Mouse (Mus musculus) intestine, embryonic 16.5 days (tissue): ENCODE results near the gene Tjp3. TPM values are rescaled to one million over a fixed set of nuclear protein-coding genes. Genes with fewer than 3 reads are reported as not detected.

Experiments
- ATAC-seq: fragments of 200-750 bp; cut with Nextera tagmentation; 2 replicates; pipeline ENCODE4 v1.8.0; 2017; ENCODE audit warnings: moderate TSS enrichment, moderate library complexity
- H3K27ac ChIP-seq: fragments of 300-500 bp; sonication (generic); 2 replicates; pipeline ENCODE4 v1.5.1; 2014; ENCODE audit warnings: mild to moderate bottlenecking, low read length
- H3K27me3 ChIP-seq: fragments of 300-500 bp; sonication (generic); replicated peaks from 2 replicates; pipeline ENCODE4 v1.6.1; 2014; ENCODE audit warnings: low read length, control low read depth, mixed read lengths; ENCODE audit not compliant: control insufficient read depth, insufficient read depth
- H3K36me3 ChIP-seq: fragments of 300-500 bp; sonication (generic); 2 replicates; pipeline ENCODE4 v1.6.1; 2014; ENCODE audit warnings: low read length, control low read depth; ENCODE audit not compliant: control insufficient read depth, insufficient read depth
- H3K4me1 ChIP-seq: fragments of 300-500 bp; sonication (generic); 2 replicates; pipeline ENCODE4 v1.6.1; 2014; ENCODE audit warnings: low read length, control low read depth, mixed read lengths; ENCODE audit not compliant: control insufficient read depth, insufficient read depth
- H3K4me2 ChIP-seq: fragments of 300-500 bp; sonication (generic); 2 replicates; pipeline ENCODE4 v1.6.1; 2014; ENCODE audit warnings: low read depth, low read length, control low read depth
- H3K4me3 ChIP-seq: fragments of 300-500 bp; sonication (generic); 2 replicates; pipeline ENCODE4 v1.5.1; 2014; ENCODE audit warnings: mild to moderate bottlenecking, low read length
- H3K9ac ChIP-seq: fragments of 300-500 bp; sonication (generic); 2 replicates; pipeline ENCODE4 v1.6.1; 2014; ENCODE audit warnings: low read depth, low read length
- H3K9me3 ChIP-seq: fragments of 300-500 bp; sonication (generic); 2 replicates; pipeline ENCODE4 v1.6.1; 2016; ENCODE audit warnings: low read length, control low read depth; ENCODE audit not compliant: control insufficient read depth
- WGBS: fragments of 180-500 bp; shearing (Covaris S2); extraction: QIAGEN DNeasy Blood & Tissue Kit; methylation state at CpG from one replicate; pipeline ENCODE4 v1.1.7; 2014; 5-methylcytosine and 5-hydroxymethylcytosine counted together
- polyA plus RNA-seq: library from polyadenylated mRNA; unstranded; fragments of >200 nt; fragmentation: Nextera tagmentation; extraction: Ambion mirVana; gene quantifications from 2 replicates; pipeline ENCODE4 v1.2.1, GENCODE M21; 2015

Tjp3 gene
- polyA plus RNA-seq, 1 experiment from 2014 or later, result 53.2 TPM

DNA sequence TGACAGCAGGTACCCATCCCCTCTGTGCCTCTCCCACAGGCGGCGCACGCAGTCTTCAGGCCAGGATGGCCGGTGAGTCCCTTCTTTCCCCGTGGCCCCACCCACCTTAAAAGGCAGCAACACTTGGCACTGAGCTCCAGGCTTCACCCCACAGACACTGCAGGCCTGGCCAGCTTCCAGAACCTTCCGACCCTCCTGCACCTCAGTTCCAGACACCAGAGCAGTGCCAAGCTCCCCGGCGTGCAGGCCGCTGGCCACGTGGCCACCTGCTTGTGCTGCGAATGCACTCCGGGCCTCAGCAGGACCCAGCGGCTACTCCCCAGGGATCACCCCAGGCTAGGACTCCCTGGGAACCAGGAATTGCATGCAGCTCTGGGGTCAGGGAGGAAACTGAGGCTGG is 22.2 kb upstream of the Tjp3 start:
- Histone ChIP-seq H3K4me3 (no peak overlapping the region), H3K27me3 (no peaks in the 10 kb centered on the region), H3K36me3 (peaks cover 24% of the 10 kb centered on the region), H3K9me3 (no peaks in the 10 kb centered on the region), H3K4me2 (no peak overlapping the region), H3K27ac (no peak overlapping the region), H3K9ac (no peak overlapping the region), H3K4me1 (peaks cover 24% of the 10 kb centered on the region)
- no peak for ATAC-seq
- 89% methylated on average over 13 of the region's 13 CpGs for WGBS

DNA sequence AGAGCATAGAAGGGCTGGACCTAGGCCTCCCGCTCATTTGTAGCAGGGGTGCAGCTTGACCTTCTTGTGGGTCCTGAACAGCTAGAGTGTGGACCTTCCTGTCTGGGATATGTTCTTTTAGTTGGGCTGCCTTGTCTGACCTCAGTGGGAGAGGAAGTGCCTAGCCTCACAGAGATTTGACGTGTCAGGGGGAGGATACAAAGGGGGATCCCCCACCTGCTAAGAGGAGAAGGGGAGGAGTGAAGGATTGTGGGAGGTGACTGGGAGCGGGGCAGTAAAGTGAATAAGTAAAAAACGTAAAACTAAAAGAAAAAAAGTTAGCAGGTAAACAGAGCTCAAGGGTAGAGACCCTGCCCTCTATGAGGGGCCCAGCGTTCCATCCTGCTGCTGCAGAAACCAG is 18.2 kb upstream of the Tjp3 start:
- no peaks in the 10 kb centered on the region for H3K9me3 ChIP-seq
- 91% methylated on average over 5 of the region's 5 CpGs for WGBS
- no peak overlapping the region for H3K9ac ChIP-seq
- peaks cover 5% of the 10 kb centered on the region; the same call in 1 of the 2 replicates for H3K4me1 ChIP-seq
- H3K27ac ChIP-seq, result no peak overlapping the region
- H3K4me2 ChIP-seq, result no peak overlapping the region
- no peak for ATAC-seq
- peaks cover 39% of the 10 kb centered on the region for H3K36me3 ChIP-seq
- H3K27me3 ChIP-seq, result no peaks in the 10 kb centered on the region
- H3K4me3 ChIP-seq, result no peak overlapping the region

DNA sequence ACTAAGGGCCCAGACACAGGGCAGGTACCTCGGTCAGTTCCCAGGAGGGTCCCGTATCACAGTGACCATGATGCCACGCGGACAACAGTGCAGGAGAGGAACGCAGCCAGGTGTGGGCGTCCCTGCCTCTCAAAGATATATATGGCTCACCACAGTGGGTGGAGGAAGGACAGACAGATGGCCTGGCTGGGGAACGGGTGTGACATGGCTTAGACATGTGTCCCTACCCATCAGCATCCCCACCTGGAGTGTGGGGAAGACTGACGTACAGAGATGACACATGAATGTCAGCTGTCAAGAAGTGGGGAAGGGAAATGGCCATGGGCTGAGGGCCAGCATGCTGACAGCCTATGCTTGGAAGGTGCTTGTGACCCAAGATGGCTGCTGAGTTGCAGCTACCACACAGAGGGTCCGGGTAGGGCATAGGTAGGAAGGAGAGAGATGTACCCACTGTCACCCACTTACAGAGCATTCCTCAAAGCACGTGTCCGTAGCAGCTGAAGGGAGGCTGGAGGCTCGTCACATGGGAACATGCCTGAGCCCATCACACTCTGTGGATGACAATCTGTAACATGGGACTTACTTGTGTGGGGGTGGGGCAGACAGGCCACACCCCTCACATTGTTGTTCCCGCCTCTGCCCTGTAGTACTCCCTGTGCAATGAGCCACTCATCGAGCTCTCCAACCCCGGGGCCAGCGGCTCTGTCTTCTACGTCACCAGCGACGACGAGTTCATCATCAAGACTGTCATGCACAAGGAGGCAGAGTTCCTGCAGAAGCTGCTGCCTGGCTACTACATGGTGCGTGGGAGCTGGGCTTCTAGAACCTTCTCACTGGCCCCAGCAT is 15.7 kb upstream of the Tjp3 start:
- Histone ChIP-seq H3K36me3 (peaks cover 30% of the 10 kb centered on the region), H3K27ac (no peak overlapping the region), H3K9me3 (no peaks in the 10 kb centered on the region), H3K27me3 (no peaks in the 10 kb centered on the region), H3K4me2 (no peak overlapping the region), H3K4me1 (peaks cover 28% of the 10 kb centered on the region), H3K9ac (no peak overlapping the region), H3K4me3 (no peak overlapping the region)
- 92% methylated on average over 21 of the region's 21 CpGs for WGBS
- ATAC-seq, result no peak

DNA sequence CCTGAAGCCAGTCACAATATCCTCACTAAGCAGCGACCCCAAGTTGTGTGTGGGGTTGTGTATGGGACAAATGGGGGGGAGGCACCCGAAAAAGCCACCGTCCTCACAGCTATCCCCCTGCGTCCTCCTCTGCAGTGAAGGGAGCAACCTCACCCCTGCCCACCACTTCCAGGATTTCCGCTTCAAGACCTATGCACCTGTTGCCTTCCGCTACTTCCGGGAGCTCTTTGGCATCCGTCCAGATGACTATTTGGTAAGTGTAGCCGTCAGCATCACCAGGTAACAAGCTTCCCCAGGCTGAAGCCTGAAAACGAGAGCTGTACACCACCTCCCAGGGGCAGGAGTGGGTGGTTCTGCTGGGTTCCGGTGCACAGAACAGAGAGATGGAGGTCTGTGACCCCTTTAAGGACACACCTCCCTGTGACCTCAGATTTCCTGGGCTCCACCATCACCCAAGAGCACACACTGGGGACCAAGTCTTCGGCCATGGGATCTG is 14.8 kb upstream of the Tjp3 start:
- no peak overlapping the region for H3K27ac ChIP-seq
- WGBS, result 91% methylated on average over 12 of the region's 12 CpGs
- H3K36me3 ChIP-seq, result peaks cover 27% of the 10 kb centered on the region
- H3K9me3 ChIP-seq, result no peaks in the 10 kb centered on the region
- peaks cover 33% of the 10 kb centered on the region for H3K4me1 ChIP-seq
- no peak overlapping the region for H3K4me2 ChIP-seq
- no peak for ATAC-seq
- no peaks in the 10 kb centered on the region for H3K27me3 ChIP-seq
- no peak overlapping the region for H3K9ac ChIP-seq
- no peak overlapping the region for H3K4me3 ChIP-seq

DNA sequence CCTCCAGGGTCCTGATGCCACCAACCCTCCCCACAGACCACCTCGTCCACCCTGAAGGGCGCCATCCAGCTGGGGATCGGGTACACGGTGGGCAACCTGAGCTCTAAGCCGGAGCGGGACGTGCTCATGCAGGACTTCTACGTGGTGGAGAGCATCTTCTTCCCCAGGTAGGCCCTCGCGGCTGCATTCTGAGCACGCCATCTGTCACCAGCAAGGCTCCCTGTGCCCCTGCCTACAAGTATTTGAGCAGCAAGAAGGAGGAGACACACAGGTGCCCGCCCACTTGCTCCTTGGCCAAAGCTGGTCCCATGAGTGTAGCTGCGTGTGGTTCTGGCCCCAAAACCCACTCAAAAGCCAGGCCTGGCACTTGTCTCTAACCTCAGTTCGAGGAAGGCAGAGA is 14.3 kb upstream of the Tjp3 start:
- peaks cover 37% of the 10 kb centered on the region for H3K4me1 ChIP-seq
- H3K36me3 ChIP-seq, result peaks cover 23% of the 10 kb centered on the region
- H3K27ac ChIP-seq, result no peak overlapping the region
- no peak overlapping the region for H3K4me3 ChIP-seq
- 94% methylated on average over 14 of the region's 14 CpGs for WGBS
- H3K9me3 ChIP-seq, result no peaks in the 10 kb centered on the region
- no peak for ATAC-seq
- H3K4me2 ChIP-seq, result no peak overlapping the region
- no peak overlapping the region for H3K9ac ChIP-seq
- H3K27me3 ChIP-seq, result no peaks in the 10 kb centered on the region

DNA sequence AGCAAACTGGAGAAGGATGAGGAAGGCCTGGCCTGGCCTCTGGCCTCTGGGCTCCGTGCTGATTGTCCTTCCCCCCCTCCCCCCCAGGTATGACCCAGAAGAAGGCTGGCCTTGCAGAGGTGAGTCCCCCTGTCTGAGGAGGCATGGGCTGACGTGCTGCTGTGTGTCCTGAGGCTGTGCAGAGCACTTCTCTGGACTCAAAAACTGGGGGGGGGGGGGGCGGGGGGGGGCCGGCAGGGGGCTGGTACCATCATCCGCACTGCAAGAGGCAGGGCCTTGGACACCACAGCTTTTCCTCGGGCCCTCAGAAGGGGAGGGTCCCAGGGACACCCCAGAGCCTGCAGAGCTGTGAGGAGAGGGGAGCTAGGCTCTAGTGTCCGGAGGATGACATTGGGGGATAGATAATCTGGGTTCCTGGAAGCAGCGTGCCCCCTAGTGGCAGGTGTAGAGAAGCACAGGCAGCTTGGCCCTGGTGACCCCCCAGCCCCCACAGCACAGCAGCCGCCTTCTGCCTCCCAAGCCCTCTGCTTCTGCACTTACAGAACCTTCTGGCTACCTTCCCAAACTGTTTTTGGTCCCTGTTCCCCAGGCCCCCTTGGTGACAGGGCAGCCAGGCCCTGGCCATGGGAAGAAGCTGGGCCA is 13.3 kb upstream of the Tjp3 start:
- 21% methylated on average over 9 of the region's 9 CpGs for WGBS
- ATAC-seq, result peak; percentile 21; the same call in 1 of the 2 replicates
- Histone ChIP-seq H3K27me3 (no peaks in the 10 kb centered on the region), H3K4me3 (no peak overlapping the region), H3K4me2 (no peak overlapping the region), H3K27ac (no peak overlapping the region), H3K9me3 (no peaks in the 10 kb centered on the region), H3K9ac (no peak overlapping the region), H3K36me3 (peaks cover 23% of the 10 kb centered on the region), H3K4me1 (peaks cover 47% of the 10 kb centered on the region)

DNA sequence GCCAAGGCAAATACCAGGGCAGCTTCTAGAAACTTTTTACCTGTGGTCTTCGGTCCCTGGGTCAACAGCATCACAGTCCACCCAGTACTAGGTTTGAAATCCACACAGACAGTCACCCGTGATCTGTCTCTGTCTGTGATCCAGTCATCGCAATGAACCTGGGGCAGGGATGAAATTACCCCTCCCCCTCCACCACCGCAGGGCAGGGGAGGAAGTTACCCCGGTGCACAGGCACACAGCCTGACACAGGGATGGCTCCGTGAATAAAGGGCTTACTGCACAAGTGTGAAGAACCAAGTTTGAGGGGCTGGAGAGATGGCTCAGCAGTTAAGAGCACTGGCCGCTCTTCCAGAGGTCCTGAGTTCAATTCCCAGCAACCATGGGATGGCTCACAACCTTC is 12.4 kb upstream of the Tjp3 start:
- ATAC-seq, result no peak
- no peaks in the 10 kb centered on the region for H3K9me3 ChIP-seq
- peaks cover 22% of the 10 kb centered on the region for H3K36me3 ChIP-seq
- no peak overlapping the region for H3K4me2 ChIP-seq
- H3K4me1 ChIP-seq, result peaks cover 56% of the 10 kb centered on the region
- 75% methylated on average over 7 of the region's 7 CpGs for WGBS
- no peak overlapping the region; the same call in 1 of the 2 replicates for H3K27ac ChIP-seq
- peak overlapping the region; percentile 53; the same call in 1 of the 2 replicates for H3K9ac ChIP-seq
- no peak overlapping the region for H3K4me3 ChIP-seq
- H3K27me3 ChIP-seq, result no peaks in the 10 kb centered on the region

DNA sequence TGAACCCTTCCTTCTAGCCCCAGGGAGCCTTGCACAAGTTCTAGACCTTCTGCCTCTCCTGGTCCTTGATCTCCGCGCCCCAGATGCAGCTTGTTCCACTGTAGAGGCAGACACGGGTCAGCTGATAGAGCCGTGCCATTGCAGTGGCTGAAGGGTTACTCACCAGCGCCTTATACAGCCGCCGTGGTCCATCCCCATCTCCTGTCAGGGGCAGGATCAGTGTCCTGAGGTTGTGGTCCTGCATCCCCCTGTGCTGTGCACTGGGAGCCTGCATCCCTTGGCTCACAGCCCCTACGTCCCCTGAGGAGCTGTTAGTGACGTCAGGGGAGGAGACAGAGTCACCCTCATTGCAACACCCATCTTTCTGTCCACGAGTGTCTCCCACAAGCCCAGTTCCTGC is 11.9 kb upstream of the Tjp3 start:
- Histone ChIP-seq H3K4me3 (no peak overlapping the region), H3K4me1 (peaks cover 58% of the 10 kb centered on the region), H3K27me3 (no peaks in the 10 kb centered on the region), H3K4me2 (peak overlapping the region; percentile 33; the same call in 1 of the 2 replicates), H3K9ac (peak overlapping the region; percentile 53; the same call in 1 of the 2 replicates), H3K36me3 (peaks cover 20% of the 10 kb centered on the region), H3K27ac (peak overlapping the region; percentile 40; the same call in 1 of the 2 replicates), H3K9me3 (no peaks in the 10 kb centered on the region)
- 65% methylated on average over 10 of the region's 10 CpGs for WGBS
- ATAC-seq, result peak; percentile 9

DNA sequence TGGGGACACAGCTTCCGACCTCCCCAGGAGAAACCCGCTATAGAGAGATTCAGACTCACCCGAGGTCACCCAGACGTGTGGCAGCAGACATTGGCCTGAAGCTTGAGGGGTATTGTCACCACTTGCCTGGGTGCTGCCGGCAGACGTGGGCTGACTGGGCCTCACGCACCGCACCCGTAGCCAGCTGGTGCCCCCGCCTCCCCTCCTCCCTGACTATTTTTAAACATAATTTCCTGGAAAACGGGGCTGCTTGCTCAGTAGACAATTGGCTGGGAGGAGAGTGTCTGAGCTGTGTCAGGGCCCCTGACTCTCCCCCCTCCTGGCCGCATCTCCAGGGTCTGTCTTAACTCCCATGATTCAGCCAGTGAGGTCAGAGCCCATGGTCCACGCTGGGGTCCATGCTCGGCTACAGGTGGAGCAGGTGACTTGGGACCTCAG is 11.4 kb upstream of the Tjp3 start:
- H3K27ac ChIP-seq, result peak overlapping the region; percentile 40
- H3K36me3 ChIP-seq, result peaks cover 15% of the 10 kb centered on the region
- H3K9me3 ChIP-seq, result no peaks in the 10 kb centered on the region
- peaks cover 63% of the 10 kb centered on the region for H3K4me1 ChIP-seq
- WGBS, result 36% methylated on average over 14 of the region's 14 CpGs
- peak; percentile 22 for ATAC-seq
- no peaks in the 10 kb centered on the region for H3K27me3 ChIP-seq
- H3K4me2 ChIP-seq, result peak overlapping the region; percentile 33
- peak overlapping the region; percentile 53 for H3K9ac ChIP-seq
- no peak overlapping the region for H3K4me3 ChIP-seq
